Mouse (Mus musculus) forebrain, postnatal 0 days (tissue): ENCODE data around the gene Ndfip2. TPM values are rescaled to one million over a fixed set of nuclear protein-coding genes. Genes with fewer than 3 reads are reported as not detected.

Experiments
- ATAC-seq: fragments of 200-750 bp; cut with Nextera tagmentation; 2 replicates; pipeline ENCODE4 v1.8.0; 2017; ENCODE audit warnings: mild to moderate bottlenecking, moderate library complexity
- DNase-seq: peaks from one replicate; pipeline ENCODE4 v3.0.0-alpha.2; 2015
- H3K27ac ChIP-seq: fragments of 300-500 bp; sonication (generic); 2 replicates; pipeline ENCODE4 v1.5.1; 2014; ENCODE audit warnings: low read depth, mild to moderate bottlenecking, antibody characterized with exemption, low read length, moderate library complexity, mixed read lengths
- H3K27me3 ChIP-seq: fragments of 300-500 bp; sonication (generic); 2 replicates; pipeline ENCODE4 v1.6.1; 2014; ENCODE audit warnings: mild to moderate bottlenecking, low read length, mixed read lengths; ENCODE audit not compliant: insufficient read depth
- H3K36me3 ChIP-seq: fragments of 300-500 bp; sonication (generic); 2 replicates; pipeline ENCODE4 v1.6.1; 2014; ENCODE audit warnings: mild to moderate bottlenecking, moderate library complexity; ENCODE audit not compliant: insufficient read depth
- H3K4me1 ChIP-seq: fragments of 300-500 bp; sonication (generic); 2 replicates; pipeline ENCODE4 v1.6.1; 2014; ENCODE audit warnings: antibody characterized with exemption; ENCODE audit not compliant: insufficient read depth
- H3K4me2 ChIP-seq: fragments of 300-500 bp; sonication (generic); 2 replicates; pipeline ENCODE4 v1.6.1; 2014; ENCODE audit warnings: low read depth, mild to moderate bottlenecking, moderate library complexity
- H3K4me3 ChIP-seq: fragments of 300-500 bp; sonication (generic); 2 replicates; pipeline ENCODE4 v1.5.1; 2014; ENCODE audit warnings: low read depth, low read length, mixed read lengths
- H3K9ac ChIP-seq: fragments of 300-500 bp; sonication (generic); 2 replicates; pipeline ENCODE4 v1.6.1; 2014; ENCODE audit warnings: mild to moderate bottlenecking
- H3K9me3 ChIP-seq: fragments of 300-500 bp; sonication (generic); 2 replicates; pipeline ENCODE4 v1.6.1; 2016; ENCODE audit warnings: low read length
- CTCF ChIP-seq: sonication (generic); IDR thresholded peaks from 2 replicates; pipeline ENCODE4 v1.5.1; 2016; ENCODE audit warnings: antibody characterized with exemption, control low read depth, low read depth
- WGBS: fragments of 180-500 bp; shearing (Covaris S2); extraction: QIAGEN DNeasy Blood & Tissue Kit; methylation state at CpG from one replicate; pipeline ENCODE4 v1.1.7; 2014; 5-methylcytosine and 5-hydroxymethylcytosine counted together
- polyA plus RNA-seq: library from polyadenylated mRNA; unstranded; fragments of >200 nt; fragmentation: Nextera tagmentation; extraction: Ambion mirVana; gene quantifications from 2 replicates; pipeline ENCODE4 v1.2.1, GENCODE M21; 2015
- total RNA-seq: library from RNA; depleted of rRNA; stranded (reverse); fragments of >200 nt; gene quantifications from 2 replicates; pipeline ENCODE4 v1.2.3, GENCODE M21; 2014; rRNA removed

Ndfip2 gene
- total and polyA plus RNA-seq, 2 experiments from 2014 or later = 97.6 to 126 TPM

GRCm38 (mm10) chr14:105322829-105323228 is 64.5 kb downstream of the Ndfip2 start:
- TF ChIP-seq CTCF = no peak
- H3K9ac ChIP-seq = no peak overlapping the region
- no peak overlapping the region for H3K4me2 ChIP-seq
- ATAC-seq = no peak; the same call in 1 of the 2 replicates
- no peaks in the 10 kb centered on the region for H3K36me3 ChIP-seq
- H3K4me3 ChIP-seq = no peak overlapping the region
- H3K27ac ChIP-seq = no peak overlapping the region
- no peaks in the 10 kb centered on the region for H3K4me1 ChIP-seq
- WGBS = 30% methylated on average over 5 of the region's 5 CpGs
- no peaks in the 10 kb centered on the region for H3K27me3 ChIP-seq
- DNase-seq = no peak
- H3K9me3 ChIP-seq = no peaks in the 10 kb centered on the region

- Histone ChIP-seq H3K4me3 (no peak overlapping the region), H3K27ac (no peak overlapping the region)
- 89% methylated on average over 9 of the region's 9 CpGs for WGBS
These were observed 65.1 kb downstream of the Ndfip2 start for GRCm38 (mm10) chr14:105323448-105323847.

GRCm38 (mm10) chr14:105328397-105329302 is 70.3 kb downstream of the Ndfip2 start:
- no peaks in the 10 kb centered on the region for H3K4me1 ChIP-seq
- H3K4me3 ChIP-seq = peak overlapping the region; percentile 21
- ATAC-seq (peak; percentile 95), DNase-seq (peak; percentile 88)
- no peaks in the 10 kb centered on the region for H3K27me3 ChIP-seq
- TF ChIP-seq CTCF = no peak
- H3K9me3 ChIP-seq = no peaks in the 10 kb centered on the region
- H3K9ac ChIP-seq = peak overlapping the region; percentile 31
- 10% methylated on average over 13 of the region's 13 CpGs for WGBS
- peak overlapping the region; percentile 44 for H3K4me2 ChIP-seq
- H3K36me3 ChIP-seq = no peaks in the 10 kb centered on the region
- H3K27ac ChIP-seq = peak overlapping the region; percentile 67

More at GRCm38 (mm10) chr14:105323448-105323847, 65.1 kb downstream of the Ndfip2 start:
- no peak overlapping the region for H3K4me2 ChIP-seq
- no peaks in the 10 kb centered on the region for H3K4me1 ChIP-seq
- no peaks in the 10 kb centered on the region for H3K27me3 ChIP-seq
- no peaks in the 10 kb centered on the region for H3K9me3 ChIP-seq
- H3K36me3 ChIP-seq = no peaks in the 10 kb centered on the region
- DNase-seq (no peak), ATAC-seq (no peak)
- no peak overlapping the region for H3K9ac ChIP-seq
- TF ChIP-seq CTCF = no peak

DNA sequence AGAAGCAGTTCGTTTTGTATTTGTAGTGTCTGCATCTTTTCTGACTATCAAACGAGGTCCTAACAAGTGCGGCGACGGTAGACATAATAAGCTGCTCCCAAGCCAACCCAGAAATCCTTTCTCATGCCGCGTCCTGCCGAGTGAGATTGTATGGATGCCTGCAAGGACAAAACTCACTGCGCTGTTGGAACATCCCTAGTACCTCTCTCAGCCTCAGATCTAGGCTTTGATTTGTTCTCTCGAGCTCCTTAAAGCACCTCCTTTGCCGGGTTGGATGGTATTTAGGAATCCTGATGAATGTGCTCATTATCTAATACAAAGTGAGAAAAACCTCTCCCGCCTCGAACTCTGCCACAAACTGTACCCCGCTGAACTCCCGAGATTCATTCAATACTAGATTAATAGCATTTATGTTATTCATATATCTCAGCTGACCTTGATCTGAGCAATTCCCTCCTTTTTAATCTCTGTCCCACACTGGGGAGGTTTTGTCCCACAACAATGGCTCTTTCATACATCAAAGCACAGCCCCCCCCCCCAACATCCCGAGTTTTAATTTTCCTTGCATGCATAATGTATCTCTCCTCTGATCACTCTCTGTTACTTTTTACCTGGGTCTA is 75.2 kb downstream of the Ndfip2 start:
- H3K4me1 ChIP-seq = no peaks in the 10 kb centered on the region
- no peaks in the 10 kb centered on the region for H3K36me3 ChIP-seq
- peak overlapping the region; percentile 41 for H3K4me3 ChIP-seq
- H3K4me2 ChIP-seq = peak overlapping the region; percentile 53
- ATAC-seq (peak; percentile 67), DNase-seq (peak; percentile 79)
- TF ChIP-seq CTCF = no peak
- no peak overlapping the region for H3K27ac ChIP-seq
- 9% methylated on average over 16 of the region's 16 CpGs for WGBS
- H3K27me3 ChIP-seq = no peaks in the 10 kb centered on the region
- H3K9ac ChIP-seq = peak overlapping the region; percentile 58
- no peaks in the 10 kb centered on the region for H3K9me3 ChIP-seq

- Histone ChIP-seq H3K27ac (no peak overlapping the region), H3K4me2 (no peak overlapping the region), H3K4me1 (no peaks in the 10 kb centered on the region), H3K36me3 (no peaks in the 10 kb centered on the region), H3K9me3 (no peaks in the 10 kb centered on the region), H3K27me3 (no peaks in the 10 kb centered on the region), H3K9ac (no peak overlapping the region), H3K4me3 (no peak overlapping the region)
- ATAC-seq (no peak), DNase-seq (no peak)
- TF ChIP-seq CTCF = no peak
- 81% methylated on average over 8 of the region's 8 CpGs for WGBS
These were observed 83.4 kb downstream of the Ndfip2 start for GRCm38 (mm10) chr14:105341765-105342164.

- Histone ChIP-seq H3K9ac (no peak overlapping the region), H3K4me3 (no peak overlapping the region), H3K27me3 (no peaks in the 10 kb centered on the region), H3K9me3 (no peaks in the 10 kb centered on the region), H3K27ac (no peak overlapping the region), H3K4me2 (no peak overlapping the region), H3K4me1 (no peaks in the 10 kb centered on the region), H3K36me3 (no peaks in the 10 kb centered on the region)
- TF ChIP-seq CTCF = no peak
- WGBS = 85% methylated on average over 11 of the region's 11 CpGs
- no peak for DNase-seq
- no peak for ATAC-seq
These were observed 95.7 kb downstream of the Ndfip2 start for GRCm38 (mm10) chr14:105354121-105354520.

Other genes with a start within 250 kb of the Ndfip2 start
- gene Rbm26, start 81.2 kb upstream of the Ndfip2 start, total RNA-seq = 44.9 and 65.0 TPM in 2 replicates
- 15.9 and 24.3 TPM in 2 replicates for gene Rbm26, start 81.2 kb upstream of the Ndfip2 start, polyA plus RNA-seq